Mouse (Mus musculus) inflammation-experienced regulatory T-cells, adult 16 weeks (primary cell): ENCODE measurements around the gene Sgcg. TPM values are rescaled to one million over a fixed set of nuclear protein-coding genes. Genes with fewer than 3 reads are reported as not detected.

Experiments
- polyA plus RNA-seq: library from polyadenylated mRNA; unstranded; fragments of 100-300 nt; shearing (Covaris generic); gene quantifications from one replicate; pipeline ENCODE4 v1.2.1, GENCODE M21; 2017

The Sgcg gene
- not detected for polyA plus RNA-seq

DNA sequence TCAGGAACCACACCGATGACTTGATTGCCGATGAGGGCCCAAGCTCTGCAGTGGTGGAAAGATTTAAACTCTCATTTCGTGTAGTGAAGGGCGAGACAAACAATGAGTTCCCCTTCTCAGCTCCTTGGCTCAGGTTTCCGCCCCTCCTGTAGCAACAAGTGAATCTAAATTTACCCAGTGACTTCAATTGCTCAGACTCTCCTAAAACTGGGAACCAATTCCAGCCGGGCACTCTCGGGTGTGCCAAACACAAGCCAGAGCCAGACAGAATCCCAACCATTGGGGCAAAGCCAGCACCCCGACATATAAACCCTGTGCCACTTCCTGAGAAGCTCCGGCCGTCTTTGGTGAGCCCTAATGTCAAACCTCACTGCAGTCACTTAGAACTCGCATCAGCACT is at the start of gene Sgcg:
Sgcg (minus strand) TSS at position 139 of the 400 bp plus-strand sequence.

Other genes with a start within 250 kb of the Sgcg start
- gene Tnfrsf19, start 212.0 kb downstream of the Sgcg start, polyA plus RNA-seq = not detected
- 10.3 TPM for gene Sacs, start 120.0 kb downstream of the Sgcg start, polyA plus RNA-seq
- gene Arl11, start 51.3 kb upstream of the Sgcg start, polyA plus RNA-seq = 0.72 TPM
- gene Ebpl, start 101.9 kb upstream of the Sgcg start, polyA plus RNA-seq = 15.3 TPM
- 53.9 TPM for gene Kpna3, start 181.4 kb upstream of the Sgcg start, polyA plus RNA-seq